Mouse (Mus musculus) urinary bladder, postnatal 14 days (tissue): Measurements from ENCODE around the gene Fmo1.

Source experiments
- DNase-seq: peaks from one replicate; pipeline ENCODE4 v3.0.0; 2021; ENCODE audit warnings: low spot score

Gene Fmo1

GRCm38 (mm10) chr1:162862328-162862727, 4.1 kb downstream of the Fmo1 start:
- DNase-seq = no peak

- no peak for DNase-seq
Observed at GRCm38 (mm10) chr1:162859996-162860605, 6.3 kb downstream of the Fmo1 start.

- no peak for DNase-seq
Observed at GRCm38 (mm10) chr1:162859545-162859976, 6.8 kb downstream of the Fmo1 start.

- no peak for DNase-seq
Observed at GRCm38 (mm10) chr1:162858748-162859130, 7.7 kb downstream of the Fmo1 start.

GRCm38 (mm10) chr1:162857766-162858747, 8.4 kb downstream of the Fmo1 start:
- no peak for DNase-seq

- DNase-seq = no peak
Observed at GRCm38 (mm10) chr1:162853812-162854482, 12.5 kb downstream of the Fmo1 start.

- DNase-seq = no peak
Observed at GRCm38 (mm10) chr1:162847554-162847953, 18.9 kb downstream of the Fmo1 start.

GRCm38 (mm10) chr1:162840211-162840610, 26.2 kb downstream of the Fmo1 start:
- no peak for DNase-seq

- DNase-seq = no peak
Observed at GRCm38 (mm10) chr1:162838976-162839375, 27.4 kb downstream of the Fmo1 start.

GRCm38 (mm10) chr1:162834342-162834741, 32.1 kb downstream of the Fmo1 start:
- DNase-seq = no peak

GRCm38 (mm10) chr1:162832574-162832953, 33.8 kb downstream of the Fmo1 start:
- DNase-seq = no peak

- no peak for DNase-seq
Observed at GRCm38 (mm10) chr1:162831838-162832573, 34.4 kb downstream of the Fmo1 start.

GRCm38 (mm10) chr1:162819280-162819679, 47.1 kb downstream of the Fmo1 start:
- DNase-seq = no peak

- no peak for DNase-seq
Observed at GRCm38 (mm10) chr1:162815381-162816127, 50.9 kb downstream of the Fmo1 start.

- no peak for DNase-seq
Observed at GRCm38 (mm10) chr1:162814932-162815331, 51.5 kb downstream of the Fmo1 start.

GRCm38 (mm10) chr1:162813836-162814156, 52.6 kb downstream of the Fmo1 start, which contains the start of gene Fmo4:
Fmo4 (minus strand) TSS chr1:162813972.
- DNase-seq = peak; percentile 57

- DNase-seq = no peak
Observed at GRCm38 (mm10) chr1:162813143-162813835, 53.1 kb downstream of the Fmo1 start.

- no peak for DNase-seq
Observed at GRCm38 (mm10) chr1:162808541-162808940, 57.9 kb downstream of the Fmo1 start.

- DNase-seq = no peak
Observed at GRCm38 (mm10) chr1:162807441-162807840, 59.0 kb downstream of the Fmo1 start.

- DNase-seq = no peak
Observed at GRCm38 (mm10) chr1:162805011-162805410, 61.4 kb downstream of the Fmo1 start.

GRCm38 (mm10) chr1:162796441-162796840, 70.0 kb downstream of the Fmo1 start:
- no peak for DNase-seq
